Mouse (Mus musculus) liver, embryonic 14.5 days (tissue): ENCODE data around the gene Rps23.

Experiments used
- CTCF ChIP-seq: IDR thresholded peaks from 2 replicates; pipeline ENCODE4 v1.5.1; 2016; ENCODE audit warnings: antibody characterized with exemption, low read depth, control low read depth
- EP300 ChIP-seq: IDR thresholded peaks from 2 replicates; pipeline ENCODE4 v1.6.1; 2016; ENCODE audit warnings: antibody characterized with exemption, low read depth

DNA sequence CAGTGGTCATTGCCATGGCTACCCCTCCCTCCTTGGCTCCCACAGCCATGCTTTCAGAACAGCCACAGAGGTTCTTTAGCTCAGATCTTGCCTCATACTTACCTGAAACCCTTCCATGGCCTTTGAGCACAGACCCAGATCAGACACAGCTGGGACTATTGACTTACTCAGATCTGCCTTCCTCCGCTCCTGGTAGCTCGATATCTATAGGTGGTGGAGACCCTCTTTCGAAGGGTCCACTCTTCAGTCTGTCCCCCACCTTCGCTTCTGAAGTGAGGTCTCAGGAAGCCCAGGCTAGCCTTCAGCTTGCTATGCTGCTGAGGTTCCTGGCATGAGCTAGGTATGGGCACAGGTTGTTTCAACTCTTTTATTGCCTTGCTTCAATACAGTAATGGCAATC lies 8.0 kb upstream of the Rps23 start:
- no peak for TF ChIP-seq CTCF
- no peak for TF ChIP-seq EP300
